Mouse (Mus musculus): ENCODE data around the gene Fxn.

- no peak for TF ChIP-seq POLR2A (IDR thresholded peaks at IDR 0.05; ENCODE audit: low read depth, low read length)
- TF ChIP-seq ELF1 (IDR thresholded peaks at IDR 0.05; ENCODE audit: low read depth, low read length), result no peak
- TF ChIP-seq SIN3A (IDR thresholded peaks at IDR 0.05; ENCODE audit: low read length), result no peak
- TF ChIP-seq IRF4 (IDR thresholded peaks at IDR 0.05; ENCODE audit: low read depth, low read length), result no peak
- TF ChIP-seq ZC3H11A (IDR thresholded peaks at IDR 0.05; ENCODE audit: low read depth, low read length), result no peak
- TF ChIP-seq CTCF (conservative IDR thresholded peaks at IDR 0.05 in 1 of 2, IDR thresholded peaks at IDR 0.05 in 1 of 2; ENCODE audit: low read depth in 2 of 2, low read length in 2 of 2), result no peak
- no peak for TF ChIP-seq EP300 (IDR thresholded peaks at IDR 0.05; ENCODE audit: low read length)
- TF ChIP-seq ZNF384 (IDR thresholded peaks at IDR 0.05; ENCODE audit: low read depth, low read length), result no peak; the same call in 1 of the 2 replicates
- no peak for TF ChIP-seq CHD2 (IDR thresholded peaks at IDR 0.05; ENCODE audit: low read length)
- no peak for TF ChIP-seq USF2 (conservative IDR thresholded peaks at IDR 0.05; ENCODE audit: low read depth, low read length)
- TF ChIP-seq RCOR1 (conservative IDR thresholded peaks at IDR 0.05; ENCODE audit: low read depth, low read length), result no peak
These were observed 62.6 kb downstream of the Fxn start for GRCm38 (mm10) chr19:24217851-24218250.
